Mouse (Mus musculus): ENCODE data around the gene Chrna3.

Chrna3 gene

DNA sequence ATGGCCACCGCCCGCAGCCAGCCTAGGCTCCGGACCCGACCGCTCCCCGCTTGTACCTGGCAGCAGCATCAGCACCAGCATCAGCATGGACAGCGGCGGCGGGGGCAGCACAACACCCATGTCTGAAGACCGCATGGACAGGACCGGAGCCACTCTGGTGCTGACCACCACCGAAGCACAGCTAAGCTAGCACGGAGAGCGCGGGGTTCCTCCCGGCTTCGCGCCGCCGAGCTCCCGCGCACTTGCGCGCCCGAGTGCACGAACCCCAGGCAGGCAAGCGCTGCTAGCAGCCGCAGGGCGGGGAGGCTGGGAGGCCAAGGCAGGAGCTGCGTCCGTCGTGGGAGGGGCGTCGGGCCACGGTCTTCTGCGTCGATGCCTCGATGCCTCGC, at the start of gene Chrna3:
TSS of gene Chrna3 (minus strand) at position 288 of the 389 bp plus-strand sequence.
- in situ Hi-C loops (cut with MseI, MboI), result loop anchor here in 1 of 2 experiments (10.0 kb wide), 1 partner anchor 79 kb away; no protein-coding TSS in a partner anchor

- in situ Hi-C loops (cut with MseI, MboI), result no loop called here
These were observed 41.6 kb upstream of the Chrna3 start for GRCm38 (mm10) chr9:55067965-55068265.

GRCm38 (mm10) chr9:55067260-55067964, 41.0 kb upstream of the Chrna3 start:
- in situ Hi-C loops (cut with MseI, MboI), result no loop called here

DNA sequence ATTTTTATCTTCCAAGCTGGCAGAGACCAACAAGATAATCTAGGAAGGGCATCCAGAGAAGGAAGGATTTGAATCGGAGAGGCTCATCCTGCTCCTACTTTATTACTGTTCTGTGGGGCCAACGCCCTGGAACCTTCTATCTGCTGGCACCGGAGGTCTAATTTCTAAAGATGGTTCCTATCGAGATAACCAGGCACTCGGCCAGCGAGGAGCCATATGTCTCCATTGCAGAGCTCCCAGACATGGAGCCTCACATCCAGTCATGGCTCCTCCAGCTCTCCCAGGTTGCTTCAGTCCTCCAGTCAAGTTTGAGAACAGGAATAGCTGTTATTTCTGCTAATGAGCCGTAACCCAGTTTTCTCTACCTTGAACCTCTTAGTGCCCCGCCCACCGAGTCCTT, 38.9 kb upstream of the Chrna3 start:
- in situ Hi-C loops (cut with MseI, MboI), result no loop called here

- in situ Hi-C loops (cut with MseI, MboI), result no loop called here
These were observed 31.7 kb upstream of the Chrna3 start for GRCm38 (mm10) chr9:55058067-55058466.

GRCm38 (mm10) chr9:55055386-55055930, 29.1 kb upstream of the Chrna3 start:
- in situ Hi-C loops (cut with MseI, MboI), result no loop called here

DNA sequence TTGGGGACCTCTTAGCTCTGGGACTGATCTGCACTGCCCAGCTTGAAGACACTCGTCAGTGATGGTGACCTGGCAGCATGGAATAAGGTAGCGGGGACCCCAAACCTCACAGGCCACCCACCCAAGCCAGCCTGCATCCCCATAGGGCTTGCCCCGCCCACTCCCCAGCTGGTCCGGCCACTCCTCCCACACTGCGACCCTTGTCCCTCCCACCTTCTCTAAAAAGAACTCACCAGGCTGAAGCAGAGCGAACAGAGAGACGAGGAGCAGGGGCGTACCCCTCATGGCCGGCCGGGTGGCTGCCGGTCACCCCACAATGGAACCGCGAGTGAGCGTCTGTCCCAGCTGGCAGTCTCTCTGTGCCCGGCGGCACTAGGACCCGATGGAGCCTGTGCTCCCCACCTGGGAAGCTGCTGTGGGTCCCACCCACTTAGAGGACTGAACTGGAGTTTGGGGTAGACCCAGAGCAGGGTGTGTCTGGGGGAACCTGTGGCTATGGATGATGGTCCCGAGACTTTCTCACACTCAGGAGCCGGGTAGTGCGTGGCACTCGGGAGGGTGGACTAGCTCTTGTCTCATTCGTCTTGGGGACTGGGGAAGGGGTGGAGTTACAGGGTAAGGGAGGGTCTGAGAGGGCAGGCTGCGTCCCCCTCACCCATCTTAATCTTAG, 22.0 kb upstream of the Chrna3 start, which contains the start of gene Chrnb4:
TSS of gene Chrnb4 (minus strand) at position 569 of the 670 bp plus-strand sequence.
- in situ Hi-C loops (cut with MseI, MboI), result loop anchor here (5.0 kb wide), 2 partner anchors 54 to 59 kb away; no protein-coding TSS in a partner anchor

GRCm38 (mm10) chr9:55046764-55047163, 20.4 kb upstream of the Chrna3 start:
- in situ Hi-C loops (cut with MseI, MboI), result loop anchor here (5.0 kb wide), 2 partner anchors 56 to 61 kb away; no protein-coding TSS in a partner anchor

DNA sequence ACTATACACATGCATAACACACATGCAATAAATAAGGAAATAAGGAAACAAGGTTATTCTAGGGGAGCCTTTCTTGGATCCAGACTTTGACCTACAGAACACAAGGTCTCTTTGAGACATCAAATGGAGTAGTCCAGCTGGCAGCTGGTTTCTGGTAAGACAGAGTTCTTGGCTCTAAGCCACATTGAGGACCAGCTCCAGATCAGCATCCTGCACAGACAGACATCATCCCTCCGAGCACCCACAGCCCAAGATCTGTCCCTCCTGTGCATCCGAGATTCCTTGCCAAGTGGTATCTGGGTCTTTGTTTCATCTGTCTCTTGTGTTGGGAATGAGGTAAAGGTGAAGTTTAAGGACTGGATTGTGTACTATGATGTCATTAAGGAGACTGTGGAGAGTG, 18.6 kb upstream of the Chrna3 start:
- in situ Hi-C loops (cut with MseI, MboI), result loop anchor here (5.0 kb wide), 2 partner anchors 57 to 62 kb away; no protein-coding TSS in a partner anchor

DNA sequence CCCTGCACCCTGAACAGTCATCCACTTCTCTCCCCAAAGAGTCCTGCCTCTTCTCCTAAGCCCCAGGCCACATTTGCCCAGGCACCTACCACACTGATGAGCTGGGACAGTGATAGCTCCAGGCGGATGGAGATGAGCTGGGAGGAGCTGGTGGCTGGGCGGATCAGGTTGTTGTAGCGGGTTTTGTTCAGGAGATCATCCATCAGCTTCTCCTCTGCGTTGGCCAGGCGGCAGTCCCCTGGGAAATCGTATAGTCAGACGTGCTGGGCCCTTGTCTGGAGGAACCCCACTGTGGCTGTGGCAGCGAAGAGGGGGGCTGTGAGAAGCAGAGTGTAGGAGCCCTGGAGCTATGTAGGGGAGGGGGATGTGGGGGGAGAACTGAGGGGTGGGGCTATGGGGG, 17.3 kb upstream of the Chrna3 start:
- in situ Hi-C loops (cut with MseI, MboI), result no loop called here

DNA sequence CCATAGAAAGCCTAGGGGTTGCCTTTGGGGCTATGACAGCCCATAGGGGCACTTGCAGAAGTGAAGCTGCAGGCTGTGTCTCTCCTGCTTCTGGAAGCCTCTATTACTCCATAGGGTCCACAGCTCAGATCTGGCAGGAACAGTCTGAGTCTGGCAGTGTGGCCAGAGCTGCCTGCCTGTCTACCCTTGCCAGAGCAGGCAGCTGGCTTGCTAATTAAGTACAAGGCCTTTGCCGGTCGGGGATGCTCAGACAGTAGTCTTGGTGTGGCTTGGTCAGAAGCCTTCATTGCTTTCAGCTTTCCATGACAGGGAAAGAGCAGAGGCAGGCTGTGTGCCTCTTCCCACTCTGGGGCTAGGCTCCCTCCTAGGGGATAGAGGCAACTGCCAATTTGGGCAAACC, 15.0 kb upstream of the Chrna3 start:
- in situ Hi-C loops (cut with MseI, MboI), result no loop called here

DNA sequence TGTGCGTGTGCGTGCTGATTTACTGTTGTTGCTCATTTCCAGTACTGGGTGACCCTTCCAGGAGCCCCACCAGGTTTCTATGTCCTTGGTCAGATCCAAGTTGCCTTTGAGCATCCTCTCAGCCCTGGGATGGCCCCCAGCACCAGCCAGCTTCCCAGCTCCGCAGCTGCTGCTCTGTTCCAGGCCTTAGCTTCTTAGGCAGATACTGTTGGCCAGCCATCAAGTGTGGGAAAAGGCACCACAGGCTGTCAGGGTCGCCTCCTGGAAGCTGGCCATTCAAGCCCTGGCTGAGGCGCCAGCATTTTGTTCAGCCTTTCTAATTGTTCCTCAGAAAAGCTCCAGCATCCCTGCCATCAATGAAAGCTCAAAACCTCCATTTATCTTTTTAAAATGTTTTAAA, 13.6 kb upstream of the Chrna3 start:
- in situ Hi-C loops (cut with MseI, MboI), result no loop called here

DNA sequence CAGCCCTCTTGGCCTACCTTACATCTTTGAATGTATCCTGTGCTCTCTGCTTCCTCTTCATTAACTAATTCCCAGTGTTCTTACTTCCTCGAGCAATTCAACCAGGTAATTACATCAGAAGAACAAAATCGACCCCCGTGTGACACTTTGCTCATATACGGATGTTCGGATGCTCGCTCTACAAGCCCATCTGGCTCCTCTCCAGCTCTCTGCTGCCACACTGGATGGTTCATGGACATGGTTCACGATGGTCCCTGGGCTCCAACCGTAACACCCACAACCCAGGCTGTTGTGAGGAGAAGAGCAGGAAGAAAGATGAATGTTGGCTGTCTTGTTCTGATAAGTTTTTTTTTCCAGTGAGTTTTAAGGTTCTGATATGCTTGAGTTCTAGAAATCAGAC, 12.6 kb upstream of the Chrna3 start:
- in situ Hi-C loops (cut with MseI, MboI), result no loop called here

DNA sequence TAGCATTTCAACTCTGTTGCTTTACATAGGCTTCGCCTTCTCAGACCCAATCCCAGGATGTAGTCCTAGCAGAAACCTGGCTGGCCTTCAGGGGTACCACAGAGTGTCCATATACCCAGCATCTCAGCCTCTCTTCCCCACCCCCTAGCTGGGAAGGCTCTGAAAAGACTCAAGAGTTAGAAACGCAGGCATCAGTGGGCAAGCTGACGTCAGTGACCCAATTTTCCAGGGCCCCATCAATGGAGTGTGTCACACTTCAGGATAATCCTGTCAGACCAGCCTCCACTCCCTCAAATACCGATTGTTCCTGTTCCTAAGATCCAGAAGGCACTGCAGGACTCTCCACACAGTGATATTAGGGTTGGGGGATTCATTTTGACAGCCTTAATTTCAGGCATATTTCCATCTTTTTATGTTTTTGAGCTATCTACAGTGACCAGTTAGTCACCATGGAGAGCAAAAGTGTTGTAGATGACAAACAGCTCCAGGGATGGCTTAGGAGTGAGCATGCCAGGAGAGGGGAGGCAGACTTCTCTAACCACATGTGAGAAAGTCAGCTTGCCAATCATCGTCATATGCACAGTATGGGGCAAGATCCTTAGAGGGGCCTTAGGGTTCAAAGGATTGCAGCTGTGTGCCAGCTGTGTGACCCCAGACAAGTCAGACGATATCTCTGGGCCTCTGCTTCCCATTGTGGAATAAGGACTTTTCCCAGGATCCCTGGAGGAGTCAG, 5.2 kb upstream of the Chrna3 start:
- in situ Hi-C loops (cut with MseI, MboI), result no loop called here

DNA sequence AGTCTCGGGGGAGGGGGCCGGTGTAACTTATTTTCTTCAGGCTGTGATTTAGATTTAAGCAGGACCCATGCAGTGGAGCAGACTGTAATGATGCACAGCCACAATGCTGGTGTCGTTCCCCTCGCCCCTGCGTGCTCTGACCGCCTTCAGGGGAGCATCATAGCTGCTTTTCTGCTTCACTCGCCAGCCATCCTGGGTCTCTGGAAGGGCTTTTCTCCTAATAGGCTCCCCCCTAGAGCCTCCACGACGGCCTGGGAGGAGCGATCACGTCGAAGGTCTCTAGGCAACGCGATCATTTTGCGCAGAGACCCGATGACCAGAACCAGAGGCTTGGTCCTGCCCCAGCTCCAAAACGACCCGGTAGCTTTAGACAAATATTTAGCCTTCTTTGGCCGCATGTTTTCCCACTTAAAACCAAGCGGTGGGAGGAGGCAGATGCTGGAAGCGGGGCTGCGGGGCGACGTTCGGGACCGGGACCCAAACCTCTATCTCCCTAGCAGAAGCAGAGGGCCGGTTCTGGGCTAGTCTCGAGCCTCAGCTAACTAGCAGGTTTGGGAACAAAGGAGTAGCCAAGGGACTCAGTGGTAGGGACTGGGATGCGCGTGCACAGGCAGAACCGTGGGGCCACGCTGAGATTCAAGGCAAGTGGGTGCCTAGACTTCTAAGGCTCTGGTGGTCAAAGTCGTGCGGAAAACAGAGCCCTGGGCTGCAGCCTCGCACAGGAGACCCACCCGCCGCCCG, 658 bp downstream of the Chrna3 start:
- in situ Hi-C loops (cut with MseI, MboI), result loop anchor here in 1 of 2 experiments (10.0 kb wide), 1 partner anchor 79 kb away; no protein-coding TSS in a partner anchor

DNA sequence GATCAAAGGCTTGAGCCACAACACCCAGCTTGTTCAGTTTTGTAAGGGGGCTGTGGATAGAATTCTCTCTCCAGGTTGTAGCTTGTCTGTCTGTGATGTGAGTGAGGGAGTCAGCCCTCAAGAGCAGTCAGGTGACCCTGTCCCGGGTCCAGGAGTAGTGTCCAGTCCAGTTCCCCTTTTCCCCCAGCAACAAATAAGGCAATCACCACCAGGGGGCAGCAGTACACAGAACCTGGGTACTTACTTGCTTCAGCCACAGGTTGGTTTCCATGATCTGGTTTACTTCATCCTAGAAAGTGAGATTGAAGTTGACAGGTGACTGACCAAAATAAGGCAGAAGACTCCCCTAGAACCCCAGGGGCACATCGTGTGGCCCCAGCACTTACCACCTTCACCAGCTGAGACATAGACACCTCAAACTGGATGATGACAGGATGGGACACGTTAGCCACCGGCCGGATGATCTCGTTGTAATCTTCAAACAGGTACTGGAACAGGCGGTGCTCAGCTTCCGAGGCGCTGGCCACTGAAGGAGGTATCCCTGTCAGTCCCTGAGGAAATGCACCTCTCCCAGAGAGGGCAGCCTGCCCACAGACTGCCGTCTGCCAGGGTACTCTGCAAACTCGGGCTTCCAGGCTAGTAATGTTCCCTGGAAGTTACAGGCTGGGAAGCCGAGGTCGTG, 2.3 kb downstream of the Chrna3 start:
- in situ Hi-C loops (cut with MseI, MboI), result loop anchor here in 1 of 2 experiments (10.0 kb wide), 1 partner anchor 81 kb away; no protein-coding TSS in a partner anchor

- in situ Hi-C loops (cut with MseI, MboI), result loop anchor here in 1 of 2 experiments (10.0 kb wide), 1 partner anchor 81 kb away; no protein-coding TSS in a partner anchor
These were observed 3.0 kb downstream of the Chrna3 start for GRCm38 (mm10) chr9:55023326-55023725.

GRCm38 (mm10) chr9:55016926-55017325, 9.4 kb downstream of the Chrna3 start:
- in situ Hi-C loops (cut with MseI, MboI), result no loop called here

DNA sequence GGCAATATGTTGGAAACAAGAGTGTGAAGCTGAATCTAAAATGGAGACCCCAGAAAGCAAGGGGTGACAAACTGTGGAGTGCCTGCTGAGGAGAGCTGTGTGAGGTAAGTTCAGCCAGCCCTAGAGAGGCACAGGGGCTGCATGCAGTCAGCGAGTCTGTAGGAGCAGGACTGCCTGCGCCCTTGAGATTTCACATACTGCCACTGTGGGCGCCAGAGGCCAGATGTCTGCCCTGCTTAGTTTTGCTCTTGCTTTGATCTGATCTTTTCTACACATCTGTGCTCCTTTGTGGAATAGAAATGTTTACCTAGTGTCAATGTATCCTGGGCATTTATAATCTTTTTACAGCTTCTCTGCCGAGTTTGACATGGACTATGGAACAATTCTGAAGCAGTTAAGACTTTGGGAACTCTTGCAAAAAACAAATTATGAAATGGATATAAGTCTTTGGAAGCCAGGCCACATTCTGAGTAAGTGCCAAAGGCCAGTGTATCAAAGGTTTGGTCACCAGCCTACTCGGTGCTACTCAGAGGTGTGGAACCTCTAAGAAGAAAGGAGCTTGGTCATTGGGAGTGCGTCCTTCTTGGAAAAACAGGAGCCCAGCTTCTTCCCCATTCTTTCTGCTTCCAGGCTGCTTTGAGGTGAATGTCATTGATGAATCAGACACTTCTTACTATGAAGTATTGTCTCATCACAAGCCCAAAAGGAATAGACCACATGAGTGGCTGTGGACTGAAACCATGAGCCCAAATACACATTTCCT, 15.6 kb downstream of the Chrna3 start:
- in situ Hi-C loops (cut with MseI, MboI), result no loop called here

DNA sequence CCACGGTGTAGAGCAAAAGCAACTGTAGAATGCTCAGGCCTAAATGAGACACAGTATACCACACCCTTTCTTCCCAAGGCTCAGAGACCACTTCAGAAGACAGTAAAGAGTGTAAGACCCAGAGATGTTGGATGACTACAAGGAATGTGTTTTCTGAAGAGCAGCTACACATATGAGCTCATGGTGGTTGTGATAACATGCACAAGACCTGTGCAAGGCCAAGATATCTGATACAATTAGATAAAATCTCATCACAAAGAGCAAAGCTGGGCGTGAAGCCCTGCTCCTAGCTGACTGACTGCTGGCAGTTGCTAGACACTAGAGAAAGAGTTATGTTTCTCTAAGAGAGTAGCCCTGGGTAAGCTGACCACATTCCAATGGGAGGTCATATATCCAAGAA, 16.7 kb downstream of the Chrna3 start:
- in situ Hi-C loops (cut with MseI, MboI), result no loop called here

Measured in mouse trophoblast stem cell (cell line).